13 mouse cellular contexts compared by ENCODE assay signal in genomic region chr15:28047711-28048110, GRCm38 (mm10).
"Had no signal": no experiment of that assay in that cellular context is flagged by ENCODE, and none has a peak within 500 bp of the region (broad histone marks: within the 10 kb centered on the region; RNA-seq: fewer than 3 reads in every experiment).

No protein-coding gene starts in this region.

- ATAC-seq: intestine, postnatal 0 days had no signal

- H3K9me3 ChIP-seq: limb, embryonic 10.5 days; midbrain, embryonic 10.5 days; neural tube, embryonic 12.5 days had no signal

- H3K36me3 ChIP-seq: limb, embryonic 10.5 days; midbrain, embryonic 10.5 days; neural tube, embryonic 12.5 days had no signal

- DNase-seq: lung, embryonic 14.5 days; lung, postnatal 10 days; lung, postnatal 4 days; midbrain, embryonic 14.5 days; spleen, adult 18-20 months; thymus, adult 18-20 months; thymus, postnatal 14 days had no signal

- H3K4me3 ChIP-seq: left cerebral cortex, adult 2 months; limb, embryonic 10.5 days; midbrain, embryonic 10.5 days; neural tube, embryonic 12.5 days had no signal

- H3K27me3 ChIP-seq: neural tube, embryonic 12.5 days had no signal

- H3K4me2 ChIP-seq: liver, embryonic 11.5 days; lung, embryonic 14.5 days; neural tube, embryonic 12.5 days had no signal

- H3K27ac ChIP-seq: left cerebral cortex, adult 2 months; limb, embryonic 10.5 days; midbrain, embryonic 10.5 days; neural tube, embryonic 12.5 days had no signal

- H3K9ac ChIP-seq: lung, embryonic 14.5 days; neural tube, embryonic 12.5 days had no signal
